Mouse (Mus musculus) cortical plate, adult 2 months (tissue): ENCODE results near the gene Gabpb2. TPM values are rescaled to one million over a fixed set of nuclear protein-coding genes. Genes with fewer than 3 reads are reported as not detected.

Experiments
- H3K27ac ChIP-seq: fragments of 200-500 bp; 2 replicates; pipeline ENCODE4 v1.5.1; 2012; ENCODE audit warnings: low read length, control low read depth, inconsistent platforms; ENCODE audit not compliant: insufficient read depth
- H3K4me1 ChIP-seq: fragments of 200-500 bp; 2 replicates; pipeline ENCODE4 v1.6.1; 2011; ENCODE audit warnings: low read length; ENCODE audit not compliant: control insufficient read depth, insufficient read depth
- H3K4me3 ChIP-seq: fragments of 200-500 bp; 2 replicates; pipeline ENCODE4 v1.5.1; 2011; ENCODE audit warnings: mild to moderate bottlenecking, low read length, control low read depth; ENCODE audit not compliant: insufficient read depth
- CTCF ChIP-seq: fragments of 200-500 bp; IDR thresholded peaks from 2 replicates; pipeline ENCODE4 v1.5.1; 2011; ENCODE audit warnings: mild to moderate bottlenecking, control low read depth, low read length; ENCODE audit not compliant: insufficient read depth; ENCODE audit errors: extremely low read depth
- POLR2A ChIP-seq: fragments of 200-500 bp; IDR thresholded peaks from 2 replicates; pipeline ENCODE4 v1.6.1; 2011; ENCODE audit warnings: mild to moderate bottlenecking, low read length, control low read depth; ENCODE audit not compliant: insufficient read depth; ENCODE audit errors: extremely low read depth
- polyA plus RNA-seq: library from polyadenylated mRNA; depleted of rRNA; stranded (reverse); fragments of >200 nt; gene quantifications from 2 replicates; pipeline ENCODE4 v1.2.3, GENCODE M21; 2012

Gabpb2 gene
- polyA plus RNA-seq, 1 experiment, result 12.1 TPM

GRCm38 (mm10) chr3:95232771-95233170 is 15.1 kb upstream of the Gabpb2 start:
- peaks cover 13% of the 10 kb centered on the region for H3K4me1 ChIP-seq
- no peak overlapping the region for H3K4me3 ChIP-seq
- no peak for TF ChIP-seq CTCF
- TF ChIP-seq POLR2A, result no peak
- H3K27ac ChIP-seq, result no peak overlapping the region

GRCm38 (mm10) chr3:95231298-95232221 is 13.8 kb upstream of the Gabpb2 start, which contains the start of gene Mllt11:
TSS of gene Mllt11 (minus strand) at chr3:95232171.
- H3K4me1 ChIP-seq, result peaks cover 9% of the 10 kb centered on the region
- TF ChIP-seq POLR2A (no peak), CTCF (no peak)
- H3K27ac ChIP-seq, result peak within 1 kb of the TSS; percentile 87
- H3K4me3 ChIP-seq, result no peak within 1 kb of the TSS; the same call in 1 of the 2 replicates

- Histone ChIP-seq H3K27ac (peak overlapping the region; percentile 87), H3K4me1 (peaks cover 9% of the 10 kb centered on the region), H3K4me3 (peak overlapping the region; percentile 77)
- TF ChIP-seq POLR2A, result no peak
- no peak for TF ChIP-seq CTCF
Observed at GRCm38 (mm10) chr3:95230495-95231297, 13.0 kb upstream of the Gabpb2 start.

GRCm38 (mm10) chr3:95229781-95230494 is 12.2 kb upstream of the Gabpb2 start:
- TF ChIP-seq CTCF (no peak), POLR2A (no peak)
- Histone ChIP-seq H3K4me3 (peak overlapping the region; percentile 77), H3K27ac (peak overlapping the region; percentile 87), H3K4me1 (peaks cover 9% of the 10 kb centered on the region)

- peak overlapping the region; percentile 87 for H3K27ac ChIP-seq
- H3K4me1 ChIP-seq, result peaks cover 10% of the 10 kb centered on the region
- TF ChIP-seq POLR2A (no peak), CTCF (no peak)
- peak overlapping the region; percentile 77 for H3K4me3 ChIP-seq
Observed at GRCm38 (mm10) chr3:95228894-95229780, 11.4 kb upstream of the Gabpb2 start.

- peak within 1 kb of the TSS; percentile 99 for H3K27ac ChIP-seq
- peak within 1 kb of the TSS; percentile 77 for H3K4me3 ChIP-seq
- H3K4me1 ChIP-seq, result peaks cover 10% of the 10 kb centered on the region
- TF ChIP-seq CTCF, result no peak
- TF ChIP-seq POLR2A, result peak; percentile 96
Observed at GRCm38 (mm10) chr3:95228148-95228893, 10.6 kb upstream of the Gabpb2 start, which contains the start of gene Cdc42se1. TSS of gene Cdc42se1 (plus strand) at chr3:95228732.

- Histone ChIP-seq H3K27ac (no peak overlapping the region; the same call in 1 of the 2 replicates), H3K4me3 (peak overlapping the region; percentile 77), H3K4me1 (peaks cover 10% of the 10 kb centered on the region)
- TF ChIP-seq POLR2A, result no peak
- TF ChIP-seq CTCF, result no peak
Observed at GRCm38 (mm10) chr3:95227214-95227613, 9.5 kb upstream of the Gabpb2 start.

GRCm38 (mm10) chr3:95224295-95224694 is 6.6 kb upstream of the Gabpb2 start:
- Histone ChIP-seq H3K4me1 (peaks cover 2% of the 10 kb centered on the region; the same call in 1 of the 2 replicates), H3K4me3 (peak overlapping the region; percentile 5; the same call in 1 of the 2 replicates), H3K27ac (no peak overlapping the region)
- no peak for TF ChIP-seq CTCF
- TF ChIP-seq POLR2A, result 0 out of 2 replicates have a peak, but pooled peaks have one; percentile 12
